Mouse (Mus musculus) spleen, postnatal 4 days (tissue): ENCODE results near the gene Gm17490.
"Not testable (repeated sequence)": the region's sequence is repeated elsewhere in the genome, so short reads cannot be mapped to it uniquely, and the experiment has no call there.

Source experiments
- DNase-seq, 2 experiments: peaks; one replicate each; pipeline ENCODE4 v3.0.0; 2022; ENCODE audit warnings: low spot score in 2 of 2

The Gm17490 gene

DNA sequence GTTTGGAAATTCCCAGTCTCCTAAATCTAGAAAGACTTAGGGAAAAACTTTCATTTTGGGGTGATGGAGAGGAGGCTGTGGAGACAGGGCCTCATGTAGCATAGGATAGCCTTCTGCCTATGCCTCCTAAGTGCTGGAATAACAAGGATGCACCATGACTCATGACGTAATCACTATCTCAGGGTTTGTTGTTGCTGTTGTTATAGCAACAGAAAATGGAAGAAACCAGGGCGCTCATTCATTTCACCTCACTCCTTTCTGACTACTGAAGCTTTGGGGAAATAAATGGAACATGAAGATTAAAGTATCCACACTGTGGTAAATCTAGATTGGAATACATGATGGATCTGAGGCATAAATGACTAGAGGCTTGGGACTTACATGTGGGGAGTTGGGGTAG lies 2.3 kb downstream of the Gm17490 start:
- DNase-seq: no peak

- DNase-seq: no peak
Observed at GRCm38 (mm10) chr2:11623173-11623572, 2.9 kb downstream of the Gm17490 start.

- no peak for DNase-seq
Observed at GRCm38 (mm10) chr2:11619598-11619997, 6.5 kb downstream of the Gm17490 start.

- DNase-seq: no peak
Observed at GRCm38 (mm10) chr2:11616846-11617245, 9.2 kb downstream of the Gm17490 start.

DNA sequence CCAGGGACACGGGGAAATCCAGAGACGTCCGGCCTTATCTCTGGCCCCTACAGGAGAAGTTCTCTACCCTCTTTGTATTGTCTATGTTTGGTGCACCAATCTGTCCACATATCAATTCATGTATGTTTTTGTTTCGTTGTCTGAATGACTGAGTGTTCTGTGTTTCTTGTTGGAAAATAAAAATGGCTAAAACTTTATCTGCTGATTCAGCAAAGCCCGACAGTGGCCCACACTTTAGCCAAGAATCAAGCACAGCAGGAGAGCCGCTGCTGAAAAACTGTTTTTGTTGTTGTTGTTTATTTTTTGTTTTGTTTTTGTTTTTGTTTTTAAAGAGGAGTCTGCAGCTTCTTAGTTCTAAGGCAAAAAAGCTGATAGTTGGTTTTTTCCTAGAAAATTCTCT lies 13.1 kb downstream of the Gm17490 start:
- DNase-seq: not testable (repeated sequence)

DNA sequence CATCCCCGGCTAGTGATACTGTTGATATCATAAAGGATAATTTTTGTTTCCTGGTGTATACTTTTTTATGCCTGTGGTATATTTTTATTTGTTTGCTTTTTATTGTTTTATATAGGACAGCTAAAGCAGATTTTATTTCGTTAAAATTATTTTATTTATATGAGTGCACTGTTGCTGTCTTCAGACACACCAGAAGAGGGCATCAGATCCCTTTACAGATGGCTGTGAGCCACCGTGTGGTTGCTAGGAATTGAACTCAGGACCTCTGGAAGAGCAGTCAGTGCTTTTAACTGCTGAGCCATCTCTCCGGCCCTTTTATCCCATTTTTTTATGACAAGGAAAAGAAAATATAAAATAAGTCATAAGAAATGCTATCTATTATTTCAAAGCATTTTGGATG lies 19.3 kb downstream of the Gm17490 start:
- DNase-seq: not testable (repeated sequence)

- no peak for DNase-seq
Observed at GRCm38 (mm10) chr2:11604911-11605310, 21.2 kb downstream of the Gm17490 start.

GRCm38 (mm10) chr2:11604053-11604452 lies 22.0 kb downstream of the Gm17490 start, which contains the start of gene Rbm17:
Gene Rbm17 (minus strand): TSS chr2:11604153.
- no peak for DNase-seq

GRCm38 (mm10) chr2:11602506-11603489 lies 23.3 kb downstream of the Gm17490 start:
- peak; percentile 93 to 98 for DNase-seq

DNA sequence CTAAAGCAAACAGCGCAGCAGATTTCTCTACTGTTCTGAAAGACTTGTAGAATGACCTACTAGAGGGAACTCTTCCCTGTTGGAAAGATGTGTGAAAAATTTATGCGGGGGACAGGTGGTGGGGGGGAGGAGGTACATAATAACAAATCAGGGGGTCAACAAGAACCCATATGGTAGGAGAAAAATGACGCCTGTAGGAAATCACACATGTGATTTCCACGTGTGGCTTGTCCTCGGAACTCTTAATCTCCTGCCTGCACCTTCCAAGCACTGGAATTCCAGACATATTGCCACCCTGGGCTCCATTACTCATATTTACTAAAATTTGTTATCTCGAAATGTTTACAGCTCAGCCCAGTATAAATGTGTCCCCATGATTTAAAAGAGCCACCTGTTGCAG lies 24.3 kb downstream of the Gm17490 start:
- no peak for DNase-seq

DNA sequence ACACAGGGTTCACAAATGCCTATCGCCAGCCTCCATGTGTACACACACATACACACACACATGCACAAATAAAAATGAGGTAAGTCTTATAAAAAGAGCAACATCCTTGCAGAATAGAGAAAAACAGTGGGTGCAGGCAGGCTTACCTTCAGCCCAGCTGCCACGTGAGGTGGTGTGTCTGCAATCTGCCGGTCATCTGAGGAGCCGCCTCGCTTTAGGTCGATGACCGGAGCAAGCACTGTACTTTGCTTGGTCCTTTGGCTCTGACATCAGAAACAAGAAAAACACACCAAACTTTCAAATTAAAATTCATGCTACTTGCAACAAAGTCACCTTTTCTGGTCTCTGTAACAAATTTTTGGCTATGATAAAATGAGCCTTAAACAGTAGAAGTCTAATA lies 28.2 kb downstream of the Gm17490 start:
- DNase-seq: no peak

DNA sequence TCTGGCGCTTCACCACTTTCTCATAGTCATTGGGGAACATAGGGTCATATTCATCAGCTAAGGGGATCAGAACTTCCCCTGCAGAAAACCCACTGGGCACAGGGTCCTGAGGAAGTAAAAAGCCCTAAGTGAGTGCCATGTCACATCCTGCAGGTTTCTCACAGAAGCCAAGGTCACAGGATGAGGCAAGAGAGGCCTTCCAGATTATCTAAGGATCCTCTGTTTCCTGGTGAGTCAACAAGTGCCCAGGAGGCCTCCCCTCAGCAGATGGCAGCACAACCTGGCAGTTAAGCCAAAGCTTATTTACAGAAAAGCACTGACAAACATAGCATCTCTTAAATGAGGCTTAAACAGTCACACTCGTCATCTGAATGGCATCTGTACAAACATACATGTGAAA lies 29.4 kb downstream of the Gm17490 start:
- no peak for DNase-seq

GRCm38 (mm10) chr2:11587996-11588395 lies 38.1 kb downstream of the Gm17490 start:
- no peak for DNase-seq

DNA sequence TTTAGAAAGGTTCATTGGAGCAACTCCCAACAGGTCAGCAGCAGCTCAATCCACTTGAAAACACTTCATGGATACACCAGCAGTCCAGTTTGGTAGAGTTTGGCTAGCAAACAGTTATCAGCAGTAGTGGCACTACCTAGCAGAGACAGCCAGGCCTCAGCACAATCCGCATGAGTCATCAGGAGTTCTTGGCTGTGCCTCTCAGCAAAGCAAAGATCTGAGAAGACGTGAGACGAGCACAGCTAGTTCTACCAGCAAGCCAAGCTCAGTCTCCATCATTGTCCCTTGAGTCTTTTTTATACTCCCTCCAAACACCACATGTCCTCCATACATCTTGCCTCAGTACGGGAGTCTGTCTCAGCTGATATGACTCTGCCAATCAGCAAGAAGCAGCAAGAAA lies 46.7 kb downstream of the Gm17490 start:
- no peak for DNase-seq

DNA sequence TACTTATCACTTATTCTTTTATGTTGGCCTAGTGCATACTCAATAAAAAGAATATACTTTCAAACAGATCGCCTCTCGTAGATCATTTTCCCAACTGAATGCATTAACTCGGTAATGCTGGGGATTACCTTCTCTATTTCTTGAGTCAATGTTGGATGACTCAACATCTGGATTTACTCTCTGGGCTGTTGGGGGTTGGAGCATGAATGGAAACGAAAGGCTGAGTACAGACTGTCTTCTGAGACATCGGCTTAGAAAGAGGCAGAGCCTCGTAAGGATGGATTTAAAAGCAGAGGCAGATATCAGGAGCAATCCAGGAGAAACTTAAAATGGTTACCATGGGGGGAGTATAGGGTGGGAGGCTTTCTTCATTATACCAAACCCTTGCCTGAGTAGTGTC lies 47.9 kb downstream of the Gm17490 start:
- no peak for DNase-seq
